Mouse (Mus musculus) hindbrain, embryonic 16.5 days (tissue): Measurements from ENCODE around the gene Klhl8. TPM values are rescaled to one million over a fixed set of nuclear protein-coding genes. Genes with fewer than 3 reads are reported as not detected.
"Not testable (repeated sequence)": the region's sequence is repeated elsewhere in the genome, so short reads cannot be mapped to it uniquely, and the experiment has no call there.

ENCODE experiments used
- ATAC-seq: fragments of 200-750 bp; cut with Nextera tagmentation; 2 replicates; pipeline ENCODE4 v1.8.0; 2017; ENCODE audit warnings: moderate TSS enrichment, moderate library complexity
- H3K27ac ChIP-seq: fragments of 300-500 bp; sonication (generic); 2 replicates; pipeline ENCODE4 v1.5.1; 2014; ENCODE audit warnings: low read depth, mild to moderate bottlenecking, control low read depth, low read length, moderate library complexity
- H3K27me3 ChIP-seq: fragments of 300-500 bp; sonication (generic); replicated peaks from 2 replicates; pipeline ENCODE4 v1.6.1; 2014; ENCODE audit warnings: low read length; ENCODE audit not compliant: control insufficient read depth, insufficient read depth
- H3K36me3 ChIP-seq: fragments of 300-500 bp; sonication (generic); 2 replicates; pipeline ENCODE4 v1.6.1; 2014; ENCODE audit warnings: mild to moderate bottlenecking, low read length, moderate library complexity, mixed read lengths; ENCODE audit not compliant: control insufficient read depth, insufficient read depth
- H3K4me1 ChIP-seq: fragments of 300-500 bp; sonication (generic); 2 replicates; pipeline ENCODE4 v1.6.1; 2014; ENCODE audit warnings: low read depth, low read length; ENCODE audit not compliant: control insufficient read depth, insufficient read depth
- H3K4me2 ChIP-seq: fragments of 300-500 bp; sonication (generic); 2 replicates; pipeline ENCODE4 v1.6.1; 2014; ENCODE audit warnings: mild to moderate bottlenecking, low read length, control low read depth, moderate library complexity
- H3K4me3 ChIP-seq: fragments of 300-500 bp; sonication (generic); 2 replicates; pipeline ENCODE4 v1.5.1; 2014; ENCODE audit warnings: mild to moderate bottlenecking, low read length, control low read depth, moderate library complexity
- H3K9ac ChIP-seq: fragments of 300-500 bp; sonication (generic); 2 replicates; pipeline ENCODE4 v1.6.1; 2014; ENCODE audit warnings: low read depth, mild to moderate bottlenecking, control low read depth, low read length, moderate library complexity
- H3K9me3 ChIP-seq: fragments of 300-500 bp; sonication (generic); 2 replicates; pipeline ENCODE4 v1.6.1; 2014; ENCODE audit warnings: mild to moderate bottlenecking, low read length, moderate library complexity; ENCODE audit not compliant: control insufficient read depth
- WGBS: fragments of 180-500 bp; shearing (Covaris S2); extraction: QIAGEN DNeasy Blood & Tissue Kit; methylation state at CpG from one replicate; pipeline ENCODE4 v1.1.7; 2014; 5-methylcytosine and 5-hydroxymethylcytosine counted together
- polyA plus RNA-seq: library from polyadenylated mRNA; unstranded; fragments of >200 nt; fragmentation: Nextera tagmentation; extraction: Ambion mirVana; gene quantifications from 2 replicates; pipeline ENCODE4 v1.2.1, GENCODE M21; 2015

Klhl8 gene
- polyA plus RNA-seq = 40.7 and 42.5 TPM in 2 replicates

- H3K4me1 ChIP-seq = no peaks in the 10 kb centered on the region
- H3K9me3 ChIP-seq = no peaks in the 10 kb centered on the region
- H3K36me3 ChIP-seq = no peaks in the 10 kb centered on the region
- peak within 1 kb of the TSS; percentile 95 for H3K9ac ChIP-seq
- peak; percentile 98 for ATAC-seq
- H3K27ac ChIP-seq = peak within 1 kb of the TSS; percentile 86
- peak within 1 kb of the TSS; percentile 56 for H3K4me2 ChIP-seq
- 1% methylated on average over 43 of the region's 86 CpGs for WGBS
- H3K4me3 ChIP-seq = peak within 1 kb of the TSS; percentile 94
- no peaks in the 10 kb centered on the region for H3K27me3 ChIP-seq
Measured at GRCm38 (mm10) chr5:103910748-103911409, at the start of gene Klhl8. TSS of gene Klhl8 (minus strand) at chr5:103911259.

- 72% methylated on average over 5 of the region's 5 CpGs for WGBS
- no peaks in the 10 kb centered on the region; the same call in 1 of the 2 replicates for H3K4me1 ChIP-seq
Measured at GRCm38 (mm10) chr5:103954638-103955037, 43.6 kb upstream of the Klhl8 start.

GRCm38 (mm10) chr5:103953135-103954083 is 42.4 kb upstream of the Klhl8 start:
- H3K27ac ChIP-seq = no peak overlapping the region
- H3K4me3 ChIP-seq = no peak overlapping the region
- no peak for ATAC-seq
- H3K9ac ChIP-seq = no peak overlapping the region
- no peaks in the 10 kb centered on the region for H3K36me3 ChIP-seq
- H3K9me3 ChIP-seq = no peaks in the 10 kb centered on the region
- no peaks in the 10 kb centered on the region for H3K27me3 ChIP-seq
- no peaks in the 10 kb centered on the region; the same call in 1 of the 2 replicates for H3K4me1 ChIP-seq
- H3K4me2 ChIP-seq = no peak overlapping the region
- 64% methylated on average over 10 of the region's 10 CpGs for WGBS

More at GRCm38 (mm10) chr5:103954638-103955037, 43.6 kb upstream of the Klhl8 start:
- no peaks in the 10 kb centered on the region for H3K27me3 ChIP-seq
- H3K4me2 ChIP-seq = no peak overlapping the region
- H3K36me3 ChIP-seq = no peaks in the 10 kb centered on the region
- no peak overlapping the region for H3K9ac ChIP-seq
- H3K9me3 ChIP-seq = no peaks in the 10 kb centered on the region
- no peak overlapping the region for H3K27ac ChIP-seq
- no peak overlapping the region for H3K4me3 ChIP-seq
- no peak for ATAC-seq

GRCm38 (mm10) chr5:103950138-103950537 is 39.1 kb upstream of the Klhl8 start:
- WGBS = 96% methylated on average over 15 of the region's 15 CpGs
- not testable (repeated sequence) for H3K4me1 ChIP-seq, H3K4me2 ChIP-seq, H3K9me3 ChIP-seq, H3K27ac ChIP-seq, H3K9ac ChIP-seq, H3K4me3 ChIP-seq, ATAC-seq, H3K27me3 ChIP-seq, H3K36me3 ChIP-seq

GRCm38 (mm10) chr5:103943183-103943582 is 32.1 kb upstream of the Klhl8 start:
- H3K9me3 ChIP-seq = 0 out of 2 replicates have a peak, but pooled peaks cover 3% of the 10 kb centered on the region
- H3K4me3 ChIP-seq = no peak overlapping the region
- H3K27me3 ChIP-seq = peaks cover 6% of the 10 kb centered on the region
- no peak overlapping the region for H3K9ac ChIP-seq
- H3K36me3 ChIP-seq = no peaks in the 10 kb centered on the region
- H3K4me2 ChIP-seq = no peak overlapping the region
- no peak for ATAC-seq
- H3K27ac ChIP-seq = no peak overlapping the region
- H3K4me1 ChIP-seq = peaks cover 11% of the 10 kb centered on the region
- WGBS = 30% methylated on average over 6 of the region's 6 CpGs

GRCm38 (mm10) chr5:103939856-103940255 is 28.8 kb upstream of the Klhl8 start:
- ATAC-seq = no peak
- H3K9me3 ChIP-seq = no peaks in the 10 kb centered on the region
- no peak overlapping the region for H3K27ac ChIP-seq
- no peaks in the 10 kb centered on the region for H3K36me3 ChIP-seq
- peaks cover 6% of the 10 kb centered on the region for H3K27me3 ChIP-seq
- H3K4me3 ChIP-seq = no peak overlapping the region
- WGBS = 62% methylated on average over 1 of the region's 1 CpGs
- H3K4me1 ChIP-seq = peaks cover 11% of the 10 kb centered on the region
- H3K4me2 ChIP-seq = no peak overlapping the region
- H3K9ac ChIP-seq = no peak overlapping the region

GRCm38 (mm10) chr5:103939350-103939652 is 28.2 kb upstream of the Klhl8 start:
- 40% methylated on average over 7 of the region's 7 CpGs for WGBS
- H3K4me1 ChIP-seq = peaks cover 11% of the 10 kb centered on the region
- no peak overlapping the region for H3K4me3 ChIP-seq
- H3K27me3 ChIP-seq = peaks cover 6% of the 10 kb centered on the region
- no peak overlapping the region for H3K27ac ChIP-seq
- no peak overlapping the region for H3K9ac ChIP-seq
- H3K4me2 ChIP-seq = peak overlapping the region; percentile 31
- no peaks in the 10 kb centered on the region for H3K9me3 ChIP-seq
- no peaks in the 10 kb centered on the region for H3K36me3 ChIP-seq
- peak; percentile 32 for ATAC-seq

- no peaks in the 10 kb centered on the region for H3K9me3 ChIP-seq
- peak overlapping the region; percentile 31 for H3K4me2 ChIP-seq
- H3K27ac ChIP-seq = no peak overlapping the region
- WGBS = 15% methylated on average over 11 of the region's 11 CpGs
- H3K4me1 ChIP-seq = peaks cover 11% of the 10 kb centered on the region
- H3K9ac ChIP-seq = no peak overlapping the region
- peaks cover 6% of the 10 kb centered on the region for H3K27me3 ChIP-seq
- H3K36me3 ChIP-seq = no peaks in the 10 kb centered on the region
- ATAC-seq = peak; percentile 91
- H3K4me3 ChIP-seq = no peak overlapping the region
Measured at GRCm38 (mm10) chr5:103938547-103939349, 27.7 kb upstream of the Klhl8 start.
